Mouse (Mus musculus): ENCODE data around the gene Spag5.

Spag5 gene

DNA sequence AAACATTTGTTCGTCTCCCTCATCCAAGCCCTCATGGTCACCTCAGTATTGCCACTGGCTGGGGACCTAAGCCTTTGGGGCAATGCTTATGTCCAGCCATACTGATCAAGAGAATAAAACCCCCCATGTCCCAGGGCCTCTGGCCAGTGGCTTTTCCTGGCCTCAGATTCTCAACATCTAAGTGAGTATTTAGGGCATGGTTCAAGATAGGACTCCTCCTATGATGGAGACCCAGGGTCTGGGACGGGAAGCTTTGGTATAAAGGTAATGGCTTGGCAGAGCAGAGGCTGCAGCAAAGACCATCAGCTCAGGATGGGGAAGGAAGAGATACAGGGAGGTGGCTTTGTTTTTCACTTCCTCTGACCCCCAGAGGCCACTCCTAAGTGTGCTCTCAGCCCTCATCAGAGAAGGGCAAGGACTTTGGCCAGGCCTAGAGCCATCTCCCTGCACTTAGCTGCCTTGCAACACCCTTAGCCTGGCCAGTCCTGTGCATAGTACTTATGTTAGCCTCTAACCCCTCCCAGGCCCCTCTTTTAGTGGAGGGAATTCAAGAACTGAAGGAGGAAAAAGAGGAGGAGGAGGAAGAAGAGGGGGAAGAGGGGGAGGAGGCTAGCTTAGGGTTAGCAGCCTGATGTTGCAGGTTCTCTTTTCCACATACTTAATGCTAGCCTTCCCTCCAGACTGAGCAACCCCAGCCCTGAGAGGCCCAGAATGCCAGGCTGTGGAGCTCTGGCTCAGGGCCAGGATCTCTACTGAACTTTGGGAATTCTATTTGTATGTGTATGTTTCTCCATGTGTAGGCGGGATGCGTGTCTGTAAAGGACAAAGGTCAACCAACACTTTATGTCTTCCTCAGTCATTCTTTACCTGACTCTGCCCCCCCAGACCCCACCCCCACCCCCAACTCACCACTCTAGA is 48.4 kb downstream of the Spag5 start:
- DNase-seq (ENCODE audit: low spot score) = no peak

DNA sequence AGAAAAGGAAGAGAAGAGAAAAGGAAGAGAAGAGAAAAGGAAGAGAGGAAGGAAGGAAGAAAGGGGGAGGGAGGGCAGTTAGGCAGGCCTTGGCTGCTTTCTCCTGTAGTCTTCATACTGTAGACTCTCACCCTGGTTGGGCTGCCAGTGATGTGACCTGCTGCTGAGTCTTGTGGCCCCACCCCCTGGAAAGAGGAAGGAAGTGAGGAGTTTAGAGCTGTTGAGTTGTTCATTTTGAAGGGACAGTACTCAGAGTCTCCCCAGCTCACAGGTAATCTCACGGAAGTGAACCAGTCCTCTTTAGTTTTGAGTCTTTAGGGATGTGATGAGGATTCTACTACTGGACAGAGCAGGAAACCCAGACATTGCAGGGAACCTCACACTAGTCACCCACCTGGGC is 51.8 kb downstream of the Spag5 start:
- no peak for DNase-seq (ENCODE audit: low spot score)

DNA sequence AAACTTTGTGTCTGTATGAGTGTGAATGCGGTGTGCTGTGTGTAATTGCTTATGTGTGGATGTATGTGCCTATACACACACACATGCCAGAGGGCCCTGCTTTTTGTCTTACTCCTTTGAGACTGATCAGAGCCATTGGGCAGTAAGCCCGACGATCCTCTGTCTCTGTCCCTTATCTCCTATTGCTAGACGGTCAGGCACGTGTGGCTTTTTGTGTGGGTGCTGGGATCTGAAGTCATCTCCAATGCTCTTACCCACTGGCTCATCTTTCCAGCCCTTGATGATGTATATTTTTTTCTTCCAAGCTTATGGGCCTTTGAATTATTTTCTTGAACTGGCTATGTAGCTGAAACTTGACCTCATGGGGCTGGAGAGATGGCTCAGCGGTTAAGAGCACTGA is 53.6 kb downstream of the Spag5 start:
- DNase-seq (ENCODE audit: low spot score) = no peak

DNA sequence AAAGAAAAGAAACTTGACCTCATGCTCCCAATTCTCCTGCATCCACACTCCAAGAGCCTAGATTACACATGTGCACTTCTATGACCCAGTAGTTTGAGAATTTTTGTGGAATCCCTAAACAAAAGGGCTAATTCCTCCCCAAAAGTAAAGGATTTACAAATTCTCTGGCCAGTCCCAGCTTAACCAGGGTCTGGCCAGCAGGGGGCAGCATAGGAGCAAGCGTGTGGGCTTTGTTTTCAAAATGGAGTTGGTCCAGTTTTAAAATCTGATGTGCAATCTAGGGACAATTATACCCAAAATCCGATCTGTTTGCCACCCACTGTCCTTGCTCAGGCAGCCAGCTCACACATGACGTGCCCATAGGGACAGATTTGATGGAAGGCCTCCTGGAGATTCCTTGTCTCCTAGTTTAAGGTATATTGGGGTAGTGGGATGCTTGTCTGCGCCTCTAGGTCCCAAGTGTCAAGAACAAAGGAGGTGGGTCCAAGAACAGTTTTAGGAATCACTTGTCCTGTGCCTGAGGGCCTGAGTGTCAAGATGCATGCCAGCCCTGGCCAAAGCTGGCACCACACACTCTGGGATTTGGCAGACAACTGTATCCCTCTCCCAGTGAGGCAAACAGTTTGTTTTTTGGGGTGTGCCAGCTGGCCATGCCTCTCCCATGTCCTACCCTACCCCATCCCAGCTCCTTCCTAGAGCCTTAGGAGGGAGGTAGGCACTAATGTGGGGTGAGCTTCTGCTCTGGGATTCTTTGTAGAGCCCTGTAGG is 54.3 kb downstream of the Spag5 start:
- DNase-seq (ENCODE audit: low spot score) = no peak

DNA sequence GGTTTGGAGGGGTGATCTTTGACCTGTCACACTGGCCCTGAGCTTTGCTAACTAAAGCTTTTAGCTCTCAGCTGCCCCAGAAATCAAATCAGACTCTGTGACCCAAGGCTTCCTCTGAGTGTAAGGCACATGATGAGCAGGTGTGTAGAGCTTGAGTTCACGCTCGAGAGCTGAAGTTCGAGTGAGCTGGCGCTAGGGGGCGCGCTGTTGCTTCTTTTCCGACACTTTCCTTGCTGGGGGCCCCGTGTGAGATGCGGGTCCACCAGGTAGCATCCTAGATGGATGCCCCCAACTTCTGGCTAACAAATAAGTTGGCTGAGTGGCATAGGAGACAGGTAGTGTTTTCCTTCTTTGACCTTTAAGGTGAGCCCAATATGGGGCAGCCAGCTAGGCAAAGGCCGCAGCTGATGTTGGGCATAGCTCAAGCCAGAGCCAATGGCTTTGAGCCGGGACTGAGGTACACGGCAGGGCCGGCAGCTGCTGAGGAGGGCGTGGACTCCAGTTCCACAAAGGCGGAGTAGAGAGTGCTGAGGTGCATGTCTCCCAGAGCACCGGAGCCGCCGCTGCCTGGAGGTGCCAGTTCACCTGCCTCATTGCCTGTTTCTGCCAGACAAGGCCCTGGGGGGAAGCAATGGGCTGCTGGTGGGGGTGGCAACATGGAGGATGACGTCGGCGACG is 57.1 kb downstream of the Spag5 start:
- DNase-seq (ENCODE audit: low spot score) = no peak

DNA sequence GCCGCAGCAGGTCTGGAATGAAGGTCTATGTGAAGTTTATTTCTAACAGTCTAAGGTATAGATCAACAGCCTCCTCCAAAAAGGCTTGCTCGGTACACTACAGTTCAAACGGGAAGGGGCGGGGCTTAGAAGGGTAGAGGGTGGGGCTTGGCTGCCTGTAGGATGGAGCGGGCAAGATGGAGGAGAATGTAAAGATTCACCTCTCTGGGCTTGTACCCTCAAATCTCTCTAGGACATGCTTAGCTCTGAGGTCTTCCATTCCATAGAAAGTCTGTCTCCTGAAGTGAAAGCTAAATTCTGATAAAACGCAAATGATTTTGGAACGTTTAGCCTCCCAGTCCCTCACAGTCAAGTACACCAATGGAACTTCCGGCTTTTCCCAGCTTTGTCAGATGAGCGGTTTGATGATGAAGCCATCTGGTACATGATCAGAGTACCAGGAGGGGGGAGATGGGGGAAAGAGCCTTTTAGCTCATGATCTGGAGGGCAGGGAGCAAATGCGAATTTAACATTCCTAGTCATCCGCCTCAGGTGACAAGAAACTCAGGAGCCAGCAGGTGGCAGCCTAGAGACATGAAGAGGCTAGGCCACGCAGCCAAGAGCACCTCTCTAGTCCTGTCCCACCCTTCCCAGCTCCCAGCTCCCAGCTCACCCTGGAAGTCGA is 58.9 kb downstream of the Spag5 start:
- no peak for DNase-seq (ENCODE audit: low spot score)

DNA sequence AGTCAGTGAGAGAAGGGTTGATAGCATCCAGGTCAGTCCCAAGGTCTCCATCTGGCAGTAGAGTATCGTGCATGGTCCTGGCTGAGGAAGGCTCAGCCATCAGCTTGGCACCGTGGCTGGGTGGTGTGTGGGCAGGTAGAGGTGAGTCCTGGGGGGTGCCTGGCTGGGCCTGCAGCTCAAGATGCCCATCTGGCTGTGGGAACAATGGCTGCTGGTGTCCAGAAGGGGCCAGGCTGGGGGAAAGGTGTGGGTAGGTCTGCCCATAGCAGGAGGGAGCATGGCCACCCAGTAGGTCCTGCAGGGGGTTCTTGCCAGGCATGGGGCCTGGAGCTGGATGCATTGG is 59.4 kb downstream of the Spag5 start:
- no peak for DNase-seq (ENCODE audit: low spot score)

DNA sequence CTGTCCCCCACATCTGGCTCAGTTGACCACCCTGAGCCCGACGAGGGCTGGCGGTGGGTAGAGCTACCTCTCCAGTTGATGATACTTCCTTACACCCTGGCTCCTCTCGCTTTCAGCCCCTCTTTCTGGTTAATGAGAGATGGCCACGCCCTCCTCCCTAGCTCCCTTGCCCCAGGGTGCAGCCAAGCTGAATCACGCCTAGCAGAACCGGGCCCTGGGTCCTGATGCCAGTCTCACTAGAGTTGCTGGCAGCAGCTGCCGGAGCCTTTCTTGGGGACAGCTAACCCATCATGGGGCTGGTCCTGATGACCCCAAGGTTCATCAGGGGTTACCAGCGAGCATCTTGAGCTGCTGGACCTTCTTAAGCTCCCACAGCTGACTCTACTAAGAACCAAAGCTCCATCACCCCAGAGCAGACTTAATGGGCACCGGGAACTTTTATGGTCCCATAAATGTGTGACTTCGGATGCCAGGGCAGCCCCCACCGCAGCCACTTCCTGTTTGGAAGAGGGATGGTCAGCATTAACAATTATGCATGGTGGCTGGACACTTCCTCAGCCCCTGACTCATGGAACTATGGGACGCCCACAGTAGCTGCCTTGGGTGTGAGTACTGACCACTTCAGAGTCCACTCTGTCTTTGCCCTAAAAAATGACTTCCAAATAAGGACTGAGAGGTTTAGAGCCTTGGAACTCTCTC is 62.1 kb downstream of the Spag5 start:
- DNase-seq (ENCODE audit: low spot score) = no peak

DNA sequence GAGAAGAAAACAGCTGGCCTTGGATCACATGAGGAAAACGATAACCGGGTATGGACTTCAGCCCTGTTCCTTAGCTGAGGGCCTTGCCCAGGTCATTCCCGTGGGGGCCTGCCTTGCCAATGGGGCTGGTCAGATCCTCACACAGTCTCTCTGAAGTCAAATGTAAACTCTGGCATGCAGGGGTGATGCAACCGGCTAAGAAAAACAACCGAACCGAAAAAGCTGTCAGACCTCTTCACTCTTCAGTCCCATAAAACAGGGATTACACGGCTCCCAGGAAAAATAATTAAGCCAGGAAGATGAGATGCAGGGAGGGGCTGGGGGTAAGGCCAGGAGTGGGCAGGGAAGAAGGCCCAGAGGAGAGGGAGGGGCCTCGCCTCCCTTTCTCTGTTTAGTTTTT is 62.8 kb downstream of the Spag5 start:
- no peak for DNase-seq (ENCODE audit: low spot score)

DNA sequence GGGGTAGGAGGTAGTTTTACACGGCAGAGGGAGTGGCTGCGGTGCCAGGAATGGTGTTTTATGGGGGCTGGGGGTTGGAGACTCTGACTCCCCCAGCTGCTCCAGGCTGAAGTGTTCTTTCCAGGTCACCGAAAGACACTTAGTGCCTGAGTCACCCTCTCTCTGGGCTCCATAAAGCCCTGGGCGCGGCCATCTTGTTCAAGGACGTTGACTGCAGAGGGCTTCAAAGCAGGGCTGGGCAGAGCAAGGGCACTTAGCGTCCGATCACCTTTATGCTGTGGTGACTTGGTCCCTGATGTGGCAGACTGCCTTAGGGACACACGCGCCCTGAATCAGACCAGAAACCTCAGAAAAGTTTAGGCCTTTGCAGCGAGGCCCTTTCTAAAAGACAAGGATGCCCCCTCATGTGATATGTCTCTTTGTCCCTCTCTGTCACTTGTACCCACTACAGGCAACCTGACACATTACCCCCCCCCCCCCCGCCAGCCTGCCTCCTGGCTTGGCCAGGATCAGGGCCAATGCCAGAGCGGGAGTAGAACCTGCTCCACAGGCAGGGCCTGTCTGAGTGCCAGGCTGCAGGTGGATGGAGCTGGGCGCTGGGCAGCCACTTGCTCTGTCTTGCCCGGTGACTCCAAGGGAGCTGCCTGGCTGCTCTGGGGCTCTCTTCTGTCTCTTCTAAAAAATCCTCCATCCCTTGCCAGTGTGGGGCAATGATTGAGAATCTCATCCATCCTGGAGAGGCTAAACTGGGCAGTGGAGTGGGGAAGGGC is 66.3 kb downstream of the Spag5 start:
- DNase-seq (ENCODE audit: low spot score) = no peak

DNA sequence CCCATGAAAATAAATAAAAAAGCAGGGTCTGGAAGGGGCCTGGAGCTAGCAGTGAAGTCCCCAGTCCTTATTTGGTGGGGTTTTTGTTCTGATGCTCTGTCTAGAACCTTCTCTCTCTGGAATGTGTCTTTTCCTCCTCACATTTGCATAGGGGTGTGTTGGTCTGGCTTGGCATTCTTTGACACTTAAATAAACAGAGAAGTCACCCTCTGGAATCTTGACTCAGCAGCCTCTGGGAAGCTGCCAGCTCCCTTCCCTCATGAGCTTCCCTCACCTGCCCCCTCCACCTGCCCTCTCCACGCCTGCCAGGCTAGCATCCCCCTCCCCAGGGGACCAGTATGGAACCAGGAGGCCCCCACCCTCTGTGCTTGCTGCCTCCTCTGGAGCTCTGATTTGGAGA is 69.1 kb downstream of the Spag5 start:
- DNase-seq (ENCODE audit: low spot score) = no peak

DNA sequence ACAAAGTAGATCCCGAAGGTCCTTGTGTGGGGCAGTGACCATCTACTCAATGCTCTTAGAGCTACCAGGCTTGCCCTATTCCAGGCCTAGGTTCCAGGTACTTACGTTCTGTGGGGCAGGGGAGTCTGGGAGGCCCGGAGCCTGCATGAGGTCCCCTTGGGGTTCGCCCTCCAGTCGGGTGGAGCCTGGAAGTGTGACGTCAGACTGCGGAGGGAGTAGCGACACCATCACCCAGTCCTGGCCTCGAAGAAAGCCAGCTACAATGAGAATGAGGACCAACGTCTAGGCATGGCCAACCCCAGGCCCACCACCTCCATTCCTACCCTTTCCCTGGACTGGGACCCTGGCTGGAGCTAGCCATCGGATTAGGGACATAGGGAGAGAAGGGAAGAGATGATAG is 70.4 kb downstream of the Spag5 start:
- no peak for DNase-seq (ENCODE audit: low spot score)
